Mouse (Mus musculus) spleen, adult 18-20 months (tissue): ENCODE measurements around the gene Gm20388.

Source experiments
- DNase-seq, 2 experiments: peaks; one replicate each; pipeline ENCODE4 v3.0.0; 2022; ENCODE audit warnings: mixed read lengths in 2 of 2

Gm20388 gene

DNA sequence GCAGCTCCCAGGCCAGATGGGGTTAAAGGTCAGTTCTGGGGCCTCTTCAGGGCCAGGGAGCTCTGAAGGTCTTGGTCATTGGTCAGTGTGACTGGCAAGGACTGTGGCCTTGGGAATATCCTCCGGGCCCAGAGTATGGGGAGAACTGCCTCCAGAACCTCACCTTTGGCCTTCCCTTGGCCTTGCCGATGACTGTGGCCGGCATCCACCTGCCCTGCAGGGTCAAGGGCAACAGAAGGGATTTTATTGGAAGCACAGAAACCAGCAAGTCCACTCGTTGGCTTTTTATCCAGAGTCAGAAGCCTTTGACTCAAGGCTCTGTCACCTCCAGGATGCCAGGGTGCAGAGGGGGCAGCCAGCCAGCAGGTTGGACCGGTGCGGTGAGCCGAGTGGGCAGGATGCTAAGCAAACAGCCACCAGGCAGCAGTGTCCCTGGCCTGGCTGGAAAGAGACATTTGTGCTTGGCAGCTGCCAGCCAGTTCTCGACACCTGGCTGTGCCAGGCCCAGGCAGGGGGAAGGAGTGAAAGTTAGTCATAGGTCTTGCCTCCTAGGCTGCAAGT is 590.1 kb downstream of the Gm20388 start:
- DNase-seq, result no peak

- no peak for DNase-seq
Measured at GRCm38 (mm10) chr8:120501426-120501825, 590.8 kb downstream of the Gm20388 start.

DNA sequence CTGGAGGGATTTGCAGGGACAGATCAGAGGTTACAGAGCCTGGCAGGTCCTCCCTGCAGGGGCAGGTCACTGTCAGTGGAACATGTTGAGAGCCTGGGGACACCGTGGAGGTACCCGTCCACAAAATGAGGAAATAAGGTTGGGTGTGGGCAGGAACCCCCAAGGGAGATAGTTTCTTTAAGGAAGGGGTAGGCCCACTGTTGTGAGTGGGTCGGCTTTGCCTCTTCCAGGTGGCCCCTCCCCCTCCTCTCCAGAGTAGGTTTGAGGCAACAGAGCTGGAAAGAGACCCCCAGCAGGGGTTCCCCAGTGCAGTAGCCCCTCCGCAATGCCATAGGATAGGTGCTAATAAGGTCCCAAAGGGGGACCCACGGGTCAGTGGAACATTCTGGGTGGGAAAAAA is 591.8 kb downstream of the Gm20388 start:
- DNase-seq, result peak in 1 of 2 experiments; percentile 25

DNA sequence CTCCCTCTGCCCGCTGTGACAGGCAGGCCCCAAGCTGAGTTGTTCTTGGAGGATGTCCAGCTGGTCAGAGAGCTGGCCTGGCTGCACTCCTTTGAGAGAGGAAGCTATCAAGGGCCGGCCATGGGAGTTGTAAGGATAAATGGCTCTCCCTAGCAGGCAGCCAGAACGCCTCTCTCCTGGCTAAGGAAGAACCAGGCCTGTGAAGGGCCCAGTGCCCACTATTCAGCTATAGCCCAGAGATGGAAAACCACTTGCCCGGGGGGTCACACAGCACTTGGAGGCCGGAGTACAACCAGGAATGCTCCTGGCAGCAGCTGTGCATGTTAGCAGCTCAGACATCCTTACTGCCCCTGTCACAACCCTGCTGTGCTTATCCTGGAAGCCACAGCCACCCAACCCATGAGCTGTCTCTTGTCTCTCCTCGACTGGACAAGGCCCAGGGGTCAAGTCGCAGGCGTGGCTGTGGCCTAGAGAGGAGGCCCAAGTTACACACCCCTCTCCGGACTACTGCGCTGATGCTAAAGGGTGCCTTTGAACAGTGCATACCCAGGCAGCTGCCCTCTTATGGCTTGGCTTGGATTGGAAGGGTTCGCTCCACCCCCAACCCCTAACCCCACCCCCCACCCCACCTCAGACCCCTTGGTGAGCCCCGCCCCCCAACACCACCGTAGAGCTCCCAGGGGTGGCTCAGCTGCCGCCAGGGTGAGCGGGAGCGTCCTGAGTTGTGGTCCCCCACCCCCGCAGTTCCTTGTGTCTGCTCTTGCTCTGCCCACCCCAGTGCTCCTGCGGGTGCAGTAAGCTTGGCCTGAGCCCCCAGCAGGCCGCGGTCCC is 593.8 kb downstream of the Gm20388 start:
- DNase-seq, result no peak

DNA sequence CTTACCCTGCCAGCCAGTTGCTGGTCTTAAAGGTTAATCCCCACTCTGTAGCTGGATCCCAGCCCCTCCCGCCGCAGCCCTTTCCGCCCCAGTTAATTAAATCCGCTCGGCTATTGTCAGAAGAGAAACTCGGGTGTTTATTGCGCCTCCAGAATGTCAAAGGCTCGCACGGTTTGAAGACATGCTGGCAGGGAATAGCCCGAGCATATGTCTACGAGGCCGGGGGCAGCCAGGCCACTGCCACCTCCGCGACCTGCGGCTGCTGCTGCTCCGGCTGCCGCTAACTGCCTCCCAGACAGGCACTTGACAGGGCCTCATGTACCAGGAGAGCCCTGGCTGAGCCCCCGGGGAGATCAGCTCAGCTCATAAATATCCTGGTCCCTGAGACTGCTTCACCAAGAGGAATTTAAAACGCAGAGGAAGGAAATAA is 594.5 kb downstream of the Gm20388 start:
- DNase-seq, result no peak

DNA sequence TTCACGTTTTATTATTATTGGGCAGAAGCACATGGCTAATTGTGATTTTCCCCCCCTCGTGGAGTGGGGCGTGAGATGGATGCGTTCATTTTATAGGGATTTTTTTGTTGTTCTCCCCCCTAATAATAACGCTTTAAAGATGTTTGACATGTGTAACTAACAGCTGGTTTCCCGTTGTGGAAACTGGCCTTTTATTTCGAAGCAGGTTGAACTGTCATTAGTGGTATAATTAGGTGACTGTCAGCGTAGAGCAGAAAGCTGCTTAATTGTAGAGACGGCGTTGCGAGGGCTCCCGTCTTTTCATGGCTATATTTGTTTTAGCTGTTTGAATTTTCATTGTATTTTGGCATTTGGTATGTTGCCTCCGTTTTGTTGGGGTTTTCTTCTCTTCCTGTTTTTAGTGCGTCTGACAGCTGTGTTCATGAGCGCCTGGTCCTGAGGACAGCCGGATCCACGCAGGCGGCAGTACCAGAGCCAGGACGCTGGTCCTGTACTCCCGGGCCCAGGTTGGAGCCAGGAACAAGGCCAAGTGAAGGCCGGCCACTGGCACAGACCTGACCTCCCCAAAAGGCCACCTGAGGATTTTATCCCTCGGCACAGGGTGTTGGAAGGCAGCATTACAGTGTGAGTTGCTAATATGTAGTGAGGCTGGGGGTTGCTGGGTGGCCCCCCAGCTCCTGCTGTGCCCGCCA is 595.1 kb downstream of the Gm20388 start:
- no peak for DNase-seq

GRCm38 (mm10) chr8:120506562-120506961 is 595.9 kb downstream of the Gm20388 start:
- peak in 1 of 2 experiments; percentile 50 for DNase-seq

- DNase-seq, result no peak
Measured at GRCm38 (mm10) chr8:120507290-120507689, 596.6 kb downstream of the Gm20388 start.

- DNase-seq, result no peak
Measured at GRCm38 (mm10) chr8:120509136-120510034, 598.7 kb downstream of the Gm20388 start.

DNA sequence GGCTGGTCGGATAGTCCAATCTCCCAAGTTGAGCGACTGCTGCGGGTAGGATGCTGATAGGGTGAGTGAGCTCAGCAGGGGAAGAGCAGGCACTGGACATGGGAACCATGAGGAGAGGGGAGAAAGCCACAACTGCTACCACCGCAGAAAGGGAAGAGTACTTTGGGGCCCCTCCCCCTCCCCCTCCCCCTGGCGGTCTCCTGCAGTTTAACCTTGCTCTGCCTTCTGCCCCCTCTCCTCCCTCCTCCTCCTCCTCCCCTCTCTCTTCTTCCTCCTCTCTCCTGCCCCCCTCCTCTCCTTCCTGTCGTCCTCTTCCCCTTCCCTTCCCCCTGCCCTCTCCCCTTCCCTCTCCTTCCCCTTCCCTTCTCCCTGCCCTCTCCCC is 599.4 kb downstream of the Gm20388 start:
- no peak for DNase-seq

GRCm38 (mm10) chr8:120510863-120511457 is 600.3 kb downstream of the Gm20388 start:
- DNase-seq, result no peak

DNA sequence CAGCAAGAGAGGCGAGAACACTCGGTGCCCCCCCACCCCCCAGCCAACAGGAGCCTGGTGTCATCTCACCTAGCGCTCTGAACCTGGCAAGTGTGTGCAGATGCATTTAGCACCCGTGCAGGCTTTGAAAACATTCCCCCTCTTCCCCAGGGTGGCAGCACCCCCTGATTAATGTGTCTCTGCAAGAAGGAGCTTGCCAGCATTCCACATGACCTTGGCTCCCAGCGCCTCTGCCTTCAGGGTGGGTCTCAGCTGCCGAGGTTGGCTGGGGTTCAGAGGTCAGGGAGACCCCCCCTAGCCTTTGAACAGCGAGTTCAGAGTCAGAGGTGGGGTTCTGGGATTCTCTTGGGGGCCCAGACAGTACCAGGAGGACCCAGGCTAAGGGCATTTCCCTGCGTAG is 601.1 kb downstream of the Gm20388 start:
- no peak for DNase-seq

GRCm38 (mm10) chr8:120512326-120512725 is 601.7 kb downstream of the Gm20388 start:
- DNase-seq, result no peak

DNA sequence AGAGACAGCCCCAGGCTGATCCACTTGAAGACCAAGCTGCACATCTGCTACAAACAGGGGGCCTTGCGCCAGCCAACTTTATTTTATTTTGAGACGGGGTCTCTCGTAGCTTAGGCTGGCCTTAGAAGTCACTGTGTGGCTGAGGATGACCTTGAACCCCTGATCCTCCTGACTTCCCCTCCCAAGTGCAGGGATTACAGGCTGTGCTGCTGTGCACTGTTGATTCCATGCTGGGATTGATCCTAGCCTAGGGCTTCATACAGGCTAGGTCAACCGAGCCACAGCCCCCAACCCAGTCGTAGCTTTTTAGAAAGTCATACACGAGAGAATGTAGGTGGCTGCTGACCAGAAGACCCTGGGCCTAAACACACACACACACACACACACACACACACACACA is 602.5 kb downstream of the Gm20388 start:
- DNase-seq, result no peak

GRCm38 (mm10) chr8:120513638-120514461 is 603.2 kb downstream of the Gm20388 start:
- no peak for DNase-seq

DNA sequence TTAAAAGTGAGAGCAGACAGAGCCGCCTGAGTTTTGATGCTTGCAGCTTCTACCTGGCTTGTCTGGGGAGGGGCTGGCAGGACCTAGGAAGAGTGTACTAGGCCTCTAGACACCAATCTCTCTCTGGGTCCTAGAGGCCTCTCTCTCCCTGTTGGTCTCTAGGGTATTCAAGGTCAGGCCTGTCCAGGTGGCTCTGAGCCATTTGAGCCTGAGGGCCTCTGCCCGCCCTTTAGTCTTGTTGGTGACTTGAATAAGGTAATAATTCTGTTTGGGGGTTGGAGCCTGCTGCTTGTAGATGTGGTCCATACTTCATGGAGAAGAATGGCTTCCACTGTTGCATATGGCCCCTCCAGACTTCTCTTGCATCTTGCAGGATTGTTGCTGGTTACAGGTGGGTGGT is 604.6 kb downstream of the Gm20388 start:
- no peak for DNase-seq

- no peak for DNase-seq
Measured at GRCm38 (mm10) chr8:120515650-120516049, 605.0 kb downstream of the Gm20388 start.

GRCm38 (mm10) chr8:120516182-120516755 is 605.6 kb downstream of the Gm20388 start:
- no peak for DNase-seq

DNA sequence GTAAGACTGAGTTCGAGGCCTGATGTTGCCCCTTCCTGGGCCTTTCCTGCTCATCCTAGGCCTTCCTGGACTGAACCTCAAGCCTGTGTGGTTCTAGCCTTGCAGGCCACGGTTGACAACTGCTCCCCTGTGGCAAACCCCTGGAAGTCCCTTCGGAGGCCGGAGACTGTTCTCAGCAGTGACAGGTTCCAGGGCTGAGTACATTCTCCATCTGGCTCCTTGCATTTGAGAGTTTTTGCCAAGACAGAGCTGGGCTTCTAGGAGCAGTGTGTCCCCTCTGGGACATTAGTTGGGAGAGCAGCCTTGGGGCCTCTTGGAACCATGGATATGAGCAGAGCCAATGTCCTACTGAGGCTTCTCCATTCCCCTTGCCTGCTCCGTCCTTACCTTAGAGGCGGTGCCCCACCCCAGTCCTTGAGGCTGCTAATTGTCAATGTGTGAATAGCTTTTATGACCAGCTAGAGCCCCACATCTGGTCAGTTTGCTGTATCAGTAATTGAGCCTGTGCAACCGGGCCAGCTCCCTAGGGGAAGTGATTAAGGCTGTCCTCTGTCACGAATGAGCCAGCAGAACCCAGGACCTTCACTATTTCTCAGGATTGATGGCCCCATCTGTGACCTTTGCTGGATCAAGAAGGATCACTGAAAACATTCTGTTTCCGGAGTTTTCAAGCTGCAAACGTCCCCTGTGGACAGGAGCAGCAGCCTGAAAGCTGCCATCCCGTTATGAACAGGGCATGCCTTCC is 607.2 kb downstream of the Gm20388 start:
- no peak for DNase-seq
